Comparison of ENCODE assay signal across 9 mouse cellular contexts in the genomic region with DNA sequence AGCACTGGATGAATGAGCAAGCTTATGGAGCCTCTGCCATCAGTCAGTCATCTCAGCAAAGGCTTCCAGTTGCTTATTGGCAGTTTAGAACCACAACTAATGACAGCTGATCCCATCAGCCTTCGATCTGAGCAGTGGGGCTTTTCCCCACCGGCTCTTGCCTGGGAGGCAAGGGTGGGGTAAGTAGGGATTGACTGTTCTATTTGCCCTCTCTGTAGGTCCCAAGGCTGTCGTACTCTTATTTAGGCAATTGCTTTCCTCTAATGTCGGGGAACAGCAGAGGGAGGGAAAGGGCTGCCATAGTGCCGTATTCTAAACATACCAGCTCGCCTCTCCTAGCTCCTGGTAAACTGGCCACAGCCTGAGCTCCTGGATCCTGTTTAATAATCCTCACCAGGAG. TPM values are rescaled to one million over a fixed set of nuclear protein-coding genes. Genes with fewer than 3 reads are reported as not detected.
DNase-seq lines count a peak whose midpoint lies in the region; ATAC-seq and TF ChIP-seq lines count a peak whose summit lies in the region.
"Had no signal": no experiment of that assay in that cellular context is flagged by ENCODE, and none has a peak within 500 bp of the region (broad histone marks: within the 10 kb centered on the region; RNA-seq: fewer than 3 reads in every experiment).

A gene (minus strand): TSS at position 101 of the 400 bp plus-strand sequence.

- DNase-seq in MEL (ENCODE audit: low read depth, low spot score) = no peak
- DNase-seq in hindbrain, embryonic 10.5 days (ENCODE audit: low spot score) = no peak
- no peak for DNase-seq in stomach, postnatal 0 days (ENCODE audit: low spot score)
- no peak for DNase-seq in cerebellum, postnatal 36 days
- no peak for DNase-seq in c-Kit-positive CD71-positive TER-119-positive erythroid progenitor cells, embryonic 14.5 days (ENCODE audit: low spot score)

- H3K4me2 ChIP-seq in forebrain, embryonic 15.5 days (replicated peaks) = no peak within 1 kb of the TSS
- H3K4me2 ChIP-seq in liver, embryonic 12.5 days = no peak within 1 kb of the TSS
- H3K4me2 ChIP-seq in stomach, postnatal 0 days (replicated peaks; ENCODE audit: low read depth) = no peak within 1 kb of the TSS

- no peak within 1 kb of the TSS for H3K9ac ChIP-seq in MEL (ENCODE audit: control insufficient read depth, low read depth, low read length, poor library complexity, severe bottlenecking)
- no peak within 1 kb of the TSS for H3K9ac ChIP-seq in forebrain, embryonic 15.5 days (replicated peaks)
- no peak within 1 kb of the TSS for H3K9ac ChIP-seq in liver, embryonic 12.5 days
- H3K9ac ChIP-seq in stomach, postnatal 0 days (ENCODE audit: low read length) = no peak within 1 kb of the TSS

- TF ChIP-seq CTCF in MEL (IDR thresholded peaks at IDR 0.05 in 2 of 3, conservative IDR thresholded peaks at IDR 0.05 in 1 of 3; ENCODE audit: control insufficient read depth in 1 of 3, insufficient read depth in 1 of 3, low read depth in 2 of 3, low read length in 3 of 3, poor library complexity in 1 of 3, severe bottlenecking in 1 of 3) = no peak
- no peak for TF ChIP-seq CTCF in stomach, postnatal 0 days (IDR thresholded peaks at IDR 0.05; ENCODE audit: low read depth)

- no peak for TF ChIP-seq EP300 in MEL (IDR thresholded peaks at IDR 0.05; ENCODE audit: low read depth in 1 of 2, low read length in 2 of 2)
- no peak for TF ChIP-seq EP300 in stomach, postnatal 0 days (optimal IDR thresholded peaks at IDR 0.05)

- H3K27ac ChIP-seq in MEL (ENCODE audit: control insufficient read depth, low read depth, low read length) = no peak within 1 kb of the TSS
- H3K27ac ChIP-seq in forebrain, embryonic 15.5 days (replicated peaks) = no peak within 1 kb of the TSS
- H3K27ac ChIP-seq in hindbrain, embryonic 10.5 days = no peak within 1 kb of the TSS
- H3K27ac ChIP-seq in liver, embryonic 12.5 days = no peak within 1 kb of the TSS
- no peak within 1 kb of the TSS for H3K27ac ChIP-seq in stomach, postnatal 0 days (replicated peaks)

- peaks cover 4 to 7% of the 10 kb centered on the region in 2 experiments; a peak in 3 of 4 replicates for H3K4me1 ChIP-seq in MEL (ENCODE audit: control insufficient read depth in 1 of 2, insufficient read depth in 2 of 2, low read length in 2 of 2)
- H3K4me1 ChIP-seq in forebrain, embryonic 15.5 days = peaks cover 16% of the 10 kb centered on the region
- H3K4me1 ChIP-seq in hindbrain, embryonic 10.5 days (replicated peaks) = peaks cover 12% of the 10 kb centered on the region
- peaks cover 17% of the 10 kb centered on the region for H3K4me1 ChIP-seq in liver, embryonic 12.5 days
- no peaks in the 10 kb centered on the region for H3K4me1 ChIP-seq in stomach, postnatal 0 days (replicated peaks; ENCODE audit: control insufficient read depth, insufficient read depth)

- H3K4me3 ChIP-seq in MEL (ENCODE audit: control insufficient read depth in 1 of 2, insufficient read depth in 1 of 2, low read depth in 2 of 2, low read length in 2 of 2) = no peak within 1 kb of the TSS
- H3K4me3 ChIP-seq in forebrain, embryonic 15.5 days = no peak within 1 kb of the TSS
- no peak within 1 kb of the TSS for H3K4me3 ChIP-seq in hindbrain, embryonic 10.5 days
- no peak within 1 kb of the TSS for H3K4me3 ChIP-seq in liver, embryonic 12.5 days
- H3K4me3 ChIP-seq in stomach, postnatal 0 days (ENCODE audit: low read depth, low read length) = no peak within 1 kb of the TSS
- H3K4me3 ChIP-seq: erythroblast, embryonic 14.5 days had no signal

- H3K79me2 ChIP-seq in MEL (ENCODE audit: control insufficient read depth, insufficient read depth, low read length, poor library complexity) = peaks cover 12% of the 10 kb centered on the region

- TF ChIP-seq POLR2A in MEL (IDR thresholded peaks at IDR 0.05; ENCODE audit: control insufficient read depth in 1 of 2, insufficient read depth in 1 of 2, low read depth in 1 of 2, low read length in 2 of 2, poor library complexity in 1 of 2) = no peak

- no peak for TF ChIP-seq RAD21 in MEL (IDR thresholded peaks at IDR 0.05; ENCODE audit: low read depth, low read length)

- no peaks in the 10 kb centered on the region for H3K9me3 ChIP-seq in MEL (replicated peaks; ENCODE audit: insufficient read depth, low read length)
- no peaks in the 10 kb centered on the region for H3K9me3 ChIP-seq in forebrain, embryonic 15.5 days
- H3K9me3 ChIP-seq in hindbrain, embryonic 10.5 days = no peaks in the 10 kb centered on the region
- no peaks in the 10 kb centered on the region for H3K9me3 ChIP-seq in liver, embryonic 12.5 days (replicated peaks)
- H3K9me3 ChIP-seq in stomach, postnatal 0 days (ENCODE audit: control insufficient read depth, low read length) = no peaks in the 10 kb centered on the region

- H3K27me3 ChIP-seq in MEL (ENCODE audit: control insufficient read depth in 1 of 2, insufficient read depth in 2 of 2, low read length in 2 of 2) = no peaks in the 10 kb centered on the region
- no peaks in the 10 kb centered on the region for H3K27me3 ChIP-seq in forebrain, embryonic 15.5 days
- H3K27me3 ChIP-seq in hindbrain, embryonic 10.5 days (ENCODE audit: insufficient read depth, poor library complexity, severe bottlenecking) = no peaks in the 10 kb centered on the region
- no peaks in the 10 kb centered on the region for H3K27me3 ChIP-seq in liver, embryonic 12.5 days (replicated peaks)
- H3K27me3 ChIP-seq in stomach, postnatal 0 days (ENCODE audit: control insufficient read depth, insufficient read depth, low read length) = no peaks in the 10 kb centered on the region

- ATAC-seq in CD4-positive, CD25-positive, alpha-beta regulatory T cell, adult 4 months = no peak
- ATAC-seq in forebrain, embryonic 15.5 days (replicated peaks) = no peak
- no peak for ATAC-seq in liver, embryonic 12.5 days
- ATAC-seq in stomach, postnatal 0 days (ENCODE audit: low FRiP score, low TSS enrichment) = no peak

- 88% methylated on average over 6 of the region's 6 CpGs for WGBS in forebrain, embryonic 15.5 days
- 88% methylated on average over 6 of the region's 6 CpGs for WGBS in hindbrain, embryonic 10.5 days
- 79% methylated on average over 6 of the region's 6 CpGs for WGBS in liver, embryonic 12.5 days (ENCODE audit: insufficient replicate concordance)
- 79% methylated on average over 6 of the region's 6 CpGs for WGBS in stomach, postnatal 0 days

- peaks cover 0 to 9% of the 10 kb centered on the region in 2 experiments; a peak in 2 of 4 replicates for H3K36me3 ChIP-seq in MEL (ENCODE audit: control insufficient read depth in 1 of 2, insufficient read depth in 2 of 2, low read length in 2 of 2)
- no peaks in the 10 kb centered on the region for H3K36me3 ChIP-seq in forebrain, embryonic 15.5 days
- peaks cover 10% of the 10 kb centered on the region for H3K36me3 ChIP-seq in hindbrain, embryonic 10.5 days
- H3K36me3 ChIP-seq in liver, embryonic 12.5 days = 0 out of 2 replicates have a peak, but pooled peaks cover 4% of the 10 kb centered on the region
- H3K36me3 ChIP-seq in stomach, postnatal 0 days (ENCODE audit: control insufficient read depth, insufficient read depth, low read length) = 0 out of 2 replicates have a peak, but pooled peaks cover 2% of the 10 kb centered on the region

TF ChIP-seq in MEL, 35 proteins besides CTCF, POLR2A, EP300 and RAD21:
- TF ChIP-seq JUND (IDR thresholded peaks at IDR 0.05; ENCODE audit: low read depth, low read length) (no peak), ELF1 (IDR thresholded peaks at IDR 0.05; ENCODE audit: low read depth, low read length) (no peak), TCF12 (IDR thresholded peaks at IDR 0.05; ENCODE audit: low read depth, low read length) (no peak), SMC3 (IDR thresholded peaks at IDR 0.05; ENCODE audit: low read depth, low read length) (no peak), ETS1 (IDR thresholded peaks at IDR 0.05; ENCODE audit: low read depth, low read length) (no peak), MXI1 (IDR thresholded peaks at IDR 0.05; ENCODE audit: low read depth, low read length) (no peak), CHD2 (IDR thresholded peaks at IDR 0.05; ENCODE audit: low read length) (no peak), USF2 (IDR thresholded peaks at IDR 0.05; ENCODE audit: borderline replicate concordance in 1 of 2, insufficient read depth in 1 of 2, low read depth in 1 of 2, low read length in 2 of 2) (no peak), CHD1 (IDR thresholded peaks at IDR 0.05; ENCODE audit: low read depth, low read length) (no peak), GATA1 (IDR thresholded peaks at IDR 0.05; ENCODE audit: low read depth, low read length) (no peak), NELFE (IDR thresholded peaks at IDR 0.05; ENCODE audit: low read depth, low read length) (no peak), MYB (IDR thresholded peaks at IDR 0.05; ENCODE audit: low read depth, low read length) (no peak), MAFK (IDR thresholded peaks at IDR 0.05; ENCODE audit: borderline replicate concordance, low read depth, low read length) (no peak), UBTF (IDR thresholded peaks at IDR 0.05; ENCODE audit: borderline replicate concordance, insufficient read depth, low read depth, low read length) (no peak), USF1 (IDR thresholded peaks at IDR 0.05; ENCODE audit: low read depth, low read length) (no peak), ZC3H11A (IDR thresholded peaks at IDR 0.05; ENCODE audit: low read depth, low read length) (no peak), RCOR1 (IDR thresholded peaks at IDR 0.05; ENCODE audit: low read depth, low read length) (no peak)

RNA-seq across cellular contexts. Expression of the gene that starts here (rescaled TPM):
- polyA plus RNA-seq in CD4-positive, CD25-positive, alpha-beta regulatory T cell, adult 4 months (2017; shearing (Covaris generic)) = 100 to 1,000 TPM; 134 to 146 TPM
- total RNA-seq in MEL (2012; rRNA removed) = 42.3 and 43.8 TPM in 2 replicates
- 10 to 100 TPM in 1 of 2 experiments, not detected in 1; 53.9 TPM for polyA plus RNA-seq in MEL (2012; ENCODE audit: insufficient read depth in 1 of 2, insufficient read length in 2 of 2, low read depth in 1 of 2, low replicate concordance in 2 of 2, missing spikeins in 1 of 2)
- polyA plus RNA-seq in forebrain, embryonic 15.5 days (2015; fragmentation: Nextera tagmentation; extraction: Ambion mirVana) = 75.4 and 79.1 TPM in 2 replicates
- polyA plus RNA-seq in hindbrain, embryonic 10.5 days (2016; fragmentation: Nextera tagmentation; extraction: Ambion mirVana) = 89.2 and 93.3 TPM in 2 replicates
- 41.3 and 43.0 TPM in 2 replicates for polyA plus RNA-seq in liver, embryonic 12.5 days (2016; fragmentation: Nextera tagmentation; extraction: Ambion mirVana)
- 79.8 and 81.4 TPM in 2 replicates for polyA plus RNA-seq in stomach, postnatal 0 days (2015; fragmentation: Nextera tagmentation; extraction: Ambion mirVana)
